Mouse (Mus musculus): ENCODE measurements around the gene Exoc2.

DNA sequence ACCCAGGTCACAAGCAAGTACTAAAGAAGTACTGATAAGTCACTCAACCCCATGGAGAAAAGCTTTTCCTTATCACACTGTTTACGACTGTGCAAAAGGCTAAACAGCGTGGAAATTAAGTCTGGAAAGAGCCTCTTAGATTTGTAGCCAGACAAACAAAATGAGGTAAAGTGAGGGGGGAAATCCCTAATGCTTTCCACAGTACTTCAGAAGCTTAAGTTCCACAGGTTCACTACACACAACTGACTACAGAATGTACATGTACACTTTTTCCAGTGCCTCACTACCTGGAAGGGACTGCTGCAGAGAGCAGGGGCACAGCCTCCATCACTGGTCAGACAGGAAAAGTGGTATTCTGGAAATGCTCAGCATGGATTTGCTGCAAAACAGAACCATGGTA is 132.1 kb downstream of the Exoc2 start:
- no peak for TF ChIP-seq ZC3H11A (IDR thresholded peaks at IDR 0.05; ENCODE audit: borderline replicate concordance, low read depth, low read length)
- TF ChIP-seq CHD2 (IDR thresholded peaks at IDR 0.05; ENCODE audit: low read depth, low read length) = no peak
- TF ChIP-seq MAFK (IDR thresholded peaks at IDR 0.05; ENCODE audit: insufficient read depth, low read depth, low read length) = no peak
- no peak for TF ChIP-seq ZNF384 (IDR thresholded peaks at IDR 0.05; ENCODE audit: low read depth, low read length)

All from ES-E14 (cell line).